Mouse (Mus musculus) T-helper 1 cell (primary cell): ENCODE data around the gene Olfr583.

ENCODE experiments used
- in situ Hi-C: fragments of 300-600 bp; cut with MboI, MseI; formaldehyde crosslinking; loops from one replicate; pipeline ENCODE4 v1.15.1; 2025; ENCODE audit warnings: high pct_unique_total_duplicates

Olfr583 gene

DNA sequence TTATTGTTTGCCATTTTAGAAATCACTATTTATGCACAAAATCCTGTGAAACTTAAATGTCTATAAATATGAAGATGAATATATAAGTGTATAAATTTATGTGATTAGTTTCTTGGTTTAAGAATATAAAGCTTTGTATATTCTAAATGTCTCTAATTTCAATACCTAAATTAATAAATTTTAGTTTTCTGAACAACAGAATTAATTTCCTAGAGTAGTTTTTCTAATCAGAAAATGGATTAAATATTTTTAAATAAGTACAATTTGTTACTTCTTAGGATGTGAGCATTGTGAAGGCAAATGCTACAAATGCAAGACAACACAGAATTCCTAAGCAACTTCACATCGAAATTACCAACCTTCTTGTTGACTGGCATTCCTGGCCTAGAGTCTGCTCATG, at the start of gene Olfr583:
Gene Olfr583, plus strand, starts transcription at position 301 of the 400 bp plus-strand sequence.
- in situ Hi-C loops: no loop called here

DNA sequence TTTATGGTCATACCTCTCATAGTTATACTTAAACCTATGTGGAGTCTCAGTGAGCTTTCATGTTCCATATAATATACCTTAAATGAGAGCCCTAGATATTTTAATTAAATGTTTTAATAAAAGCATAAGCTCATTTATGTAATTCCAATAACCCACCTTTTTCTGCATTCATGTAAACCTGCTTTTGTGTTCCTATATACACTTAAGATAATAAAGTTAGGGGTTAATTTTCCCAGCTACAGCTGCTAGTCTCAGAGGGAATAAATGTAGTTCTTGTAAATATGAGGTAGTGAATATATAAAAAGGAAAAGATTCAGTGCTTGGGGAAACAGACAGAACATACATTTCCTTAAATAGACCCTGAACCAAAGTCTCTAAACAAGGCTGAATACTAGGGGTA, 13.4 kb upstream of the Olfr583 start, which contains the start of gene Olfr582:
Gene Olfr582, plus strand, starts transcription at position 301 of the 400 bp plus-strand sequence.
- in situ Hi-C loops: loop anchor here (5.0 kb wide), 1 partner anchor 185 kb away; no protein-coding TSS in a partner anchor

DNA sequence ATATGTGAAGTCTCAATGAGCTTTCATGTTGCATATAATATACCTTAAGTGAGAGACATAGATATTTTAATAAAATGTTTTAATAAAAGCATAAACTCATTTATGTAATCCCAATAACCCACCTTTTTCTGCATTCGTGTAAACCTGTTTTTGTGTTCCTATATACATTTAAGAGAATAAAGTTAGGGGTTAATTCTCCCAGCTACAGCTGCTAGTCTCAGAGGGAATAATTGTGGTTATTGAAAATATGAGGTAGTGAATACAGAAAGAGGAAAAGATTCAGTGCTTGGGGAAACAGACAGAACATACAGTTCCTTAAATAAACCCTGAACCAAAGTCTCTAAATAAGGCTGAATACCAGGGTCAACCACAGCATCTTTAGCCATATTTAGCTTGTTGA, 30.5 kb downstream of the Olfr583 start, which contains the start of gene Olfr584:
Gene Olfr584, plus strand, starts transcription at position 301 of the 400 bp plus-strand sequence.
- in situ Hi-C loops: no loop called here

DNA sequence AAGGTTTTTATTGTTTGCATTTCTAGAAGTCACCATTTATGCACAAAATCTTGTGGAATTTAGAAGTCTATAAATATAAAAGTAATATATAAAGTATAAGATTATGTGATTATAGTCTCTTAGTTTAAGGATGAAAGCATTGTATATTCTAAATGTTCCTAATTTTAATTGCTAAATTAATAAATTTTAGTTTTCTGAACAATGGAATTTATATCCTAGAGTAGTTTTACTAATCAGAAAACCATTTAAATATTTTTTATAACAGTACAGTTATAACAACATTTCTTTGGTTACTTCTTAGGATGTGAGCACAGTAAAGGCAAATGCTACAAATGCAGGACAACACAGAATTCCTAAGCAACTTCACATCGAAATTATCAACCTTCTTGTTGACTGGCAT, 46.3 kb downstream of the Olfr583 start, which contains the start of gene Olfr585:
Gene Olfr585, plus strand, starts transcription at position 301 of the 400 bp plus-strand sequence.
- in situ Hi-C loops: no loop called here
